Mouse (Mus musculus) myocyte (in vitro differentiated cells): ENCODE measurements around the gene Slc25a10.

Experiments used
- CEBPB ChIP-seq: IDR thresholded peaks from 2 replicates; pipeline ENCODE4 v1.6.1; 2011; ENCODE audit warnings: mild to moderate bottlenecking, moderate library complexity; ENCODE audit not compliant: poor library complexity, insufficient read depth, severe bottlenecking
- E2F4 ChIP-seq: IDR thresholded peaks from one replicate; pipeline ENCODE4 v1.6.1; 2011; ENCODE audit warnings: mild to moderate bottlenecking, control low read depth, moderate library complexity; ENCODE audit not compliant: insufficient read depth
- POLR2A ChIP-seq: IDR thresholded peaks from one replicate; pipeline ENCODE4 v1.6.1; 2011; ENCODE audit warnings: low read depth, mild to moderate bottlenecking, control low read depth, moderate library complexity; ENCODE audit not compliant: insufficient read length
- POLR2AphosphoS2 ChIP-seq: IDR thresholded peaks from one replicate; pipeline ENCODE4 v1.6.1; 2011; ENCODE audit warnings: low read depth, control low read depth; ENCODE audit not compliant: insufficient read length

DNA sequence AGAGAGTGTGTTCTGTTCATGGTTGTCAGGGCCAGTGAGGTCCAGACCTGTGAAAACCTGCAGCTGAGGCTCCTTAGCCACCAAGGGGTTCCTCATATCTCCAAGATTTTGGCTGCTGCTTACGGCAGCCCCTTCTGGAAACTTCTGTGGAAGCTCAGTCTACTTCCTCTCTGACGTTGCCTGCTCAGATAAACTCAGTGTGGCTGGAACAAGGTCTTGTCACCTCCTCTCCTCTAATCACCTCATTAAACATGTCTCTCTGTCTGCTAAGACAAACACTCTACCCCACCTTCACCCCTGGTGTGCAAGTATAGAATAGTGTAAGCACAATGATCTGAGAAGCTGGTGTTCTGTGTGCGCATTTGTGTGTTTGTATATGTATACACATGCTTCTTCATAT is 46.2 kb upstream of the Slc25a10 start:
- TF ChIP-seq E2F4: no peak
- TF ChIP-seq POLR2A: no peak
- TF ChIP-seq CEBPB: no peak
- no peak for TF ChIP-seq POLR2AphosphoS2
